Mouse (Mus musculus) left cerebral cortex, adult 11 months (tissue): ENCODE results near the gene Atf7ip.

Experiments used
- DNase-seq: peaks from one replicate; pipeline ENCODE4 v3.0.0; 2022; ENCODE audit warnings: low spot score

Gene Atf7ip

DNA sequence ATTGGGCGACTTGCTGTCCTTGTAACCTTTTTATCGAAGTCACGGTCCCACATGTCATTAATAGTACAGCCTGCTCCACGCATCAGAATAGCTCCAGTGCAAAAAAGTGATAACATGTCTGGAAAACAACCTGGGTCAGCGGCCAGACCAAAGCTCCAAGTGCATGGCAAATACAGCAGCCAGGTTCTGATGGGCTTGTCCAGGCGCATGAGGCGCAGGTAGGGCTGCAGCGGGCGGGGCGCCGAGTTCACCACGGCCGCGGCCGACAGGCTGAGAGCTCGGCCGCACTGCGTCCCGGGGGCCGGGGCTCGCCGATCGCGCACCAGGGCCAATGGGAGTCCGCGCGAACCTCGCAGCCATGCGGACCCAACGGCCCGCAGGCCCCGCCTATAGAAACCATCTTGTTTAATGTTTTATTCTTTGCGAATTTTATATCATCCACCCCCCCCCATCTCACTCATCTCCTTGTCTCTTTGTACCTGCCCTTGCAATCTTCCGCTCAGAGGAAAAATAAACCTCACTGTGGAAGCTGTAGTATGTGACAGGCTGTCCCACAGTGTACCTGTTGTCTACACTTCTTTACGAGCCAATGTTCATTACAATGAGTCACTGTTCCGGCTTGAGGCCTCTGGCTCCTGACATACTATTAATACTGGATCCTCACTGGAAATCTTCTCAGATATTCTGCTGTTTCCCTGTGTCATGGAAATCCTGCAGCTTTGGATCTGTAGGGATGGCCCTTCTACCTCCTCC, 19.0 kb upstream of the Atf7ip start:
- no peak for DNase-seq

DNA sequence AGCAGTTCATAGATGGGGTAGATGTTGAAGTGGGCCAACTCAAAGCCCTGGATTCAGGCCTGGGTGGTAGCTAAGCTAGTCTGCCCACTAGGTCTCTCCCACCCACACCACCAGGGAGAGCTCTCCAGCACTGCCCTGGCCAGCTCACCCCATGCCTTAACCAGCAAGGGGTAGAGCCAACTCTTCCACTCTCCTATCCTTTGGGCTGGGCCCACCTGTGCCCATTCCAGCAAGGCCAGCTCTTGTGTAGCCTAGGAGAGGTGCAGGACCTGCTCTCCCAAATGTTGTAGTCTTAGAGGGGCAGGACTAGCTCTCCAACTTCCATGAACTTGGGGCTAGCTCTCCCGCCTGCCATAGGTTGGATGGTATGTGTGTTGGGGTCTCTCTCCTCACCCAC, 18.4 kb upstream of the Atf7ip start:
- no peak for DNase-seq

DNA sequence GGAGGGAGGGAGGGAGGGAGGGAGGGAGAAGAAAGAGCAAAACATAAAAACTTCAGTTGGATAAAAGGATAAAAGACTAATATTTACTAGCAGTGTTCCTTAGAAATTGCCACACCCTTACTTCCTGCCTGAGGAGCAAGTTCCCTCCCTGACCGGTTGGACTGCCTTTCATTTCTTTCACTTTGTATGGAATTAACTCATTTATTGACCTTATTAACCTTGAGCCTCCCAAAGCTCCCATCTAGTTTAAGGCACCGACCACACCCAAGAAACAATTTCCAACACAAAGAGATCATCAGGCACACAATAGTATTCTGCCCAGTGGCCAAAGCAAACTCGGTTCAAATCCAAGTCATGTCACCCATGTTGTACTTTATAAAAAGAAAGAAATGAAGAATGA, 16.1 kb upstream of the Atf7ip start:
- DNase-seq = no peak

DNA sequence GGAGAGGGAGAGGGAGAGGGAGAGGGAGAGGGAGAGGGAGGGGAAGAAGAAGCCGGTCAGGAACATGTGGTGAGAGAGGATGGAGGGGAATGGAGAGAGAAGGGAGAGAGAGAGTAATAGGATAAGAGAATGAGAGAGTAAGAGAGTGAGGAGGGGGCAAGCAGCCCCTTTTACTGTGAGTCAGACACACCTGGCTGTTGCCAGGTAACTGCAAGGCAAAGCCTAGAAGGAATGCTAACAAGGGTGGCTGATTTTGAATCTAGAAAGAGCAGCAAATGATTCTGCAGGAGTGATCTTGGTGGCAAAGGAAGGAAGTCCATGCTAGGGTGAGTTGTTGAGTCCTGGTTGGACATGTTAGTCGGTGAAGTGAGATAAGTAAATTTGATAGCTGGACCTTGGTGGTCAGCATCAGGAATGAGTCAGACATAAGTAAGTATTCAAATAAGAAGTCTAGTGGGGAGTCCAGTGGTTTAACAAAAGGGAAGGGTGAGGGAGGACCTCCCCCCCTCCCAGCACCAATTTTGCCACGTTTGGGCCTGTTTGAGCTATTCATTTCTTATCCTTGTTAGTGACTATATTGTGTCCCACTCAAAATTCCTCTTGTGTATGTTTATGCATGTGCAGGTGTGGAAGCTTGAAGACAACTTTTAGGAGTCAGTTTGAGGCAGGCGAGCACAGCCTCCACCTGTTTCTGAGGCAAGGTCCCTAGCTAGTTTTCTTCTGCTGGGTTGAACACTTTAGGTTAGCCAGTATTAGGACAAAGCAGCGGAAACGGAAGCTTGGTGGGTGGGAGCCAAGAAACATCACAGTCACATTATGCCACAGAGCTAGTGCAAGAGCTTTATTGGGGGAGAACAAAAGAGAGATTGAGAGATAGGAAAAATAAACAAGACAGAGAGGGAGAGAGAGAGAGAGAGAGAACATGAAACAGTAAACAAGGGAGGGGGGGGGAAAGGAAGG, 15.2 kb upstream of the Atf7ip start:
- DNase-seq = no peak

DNA sequence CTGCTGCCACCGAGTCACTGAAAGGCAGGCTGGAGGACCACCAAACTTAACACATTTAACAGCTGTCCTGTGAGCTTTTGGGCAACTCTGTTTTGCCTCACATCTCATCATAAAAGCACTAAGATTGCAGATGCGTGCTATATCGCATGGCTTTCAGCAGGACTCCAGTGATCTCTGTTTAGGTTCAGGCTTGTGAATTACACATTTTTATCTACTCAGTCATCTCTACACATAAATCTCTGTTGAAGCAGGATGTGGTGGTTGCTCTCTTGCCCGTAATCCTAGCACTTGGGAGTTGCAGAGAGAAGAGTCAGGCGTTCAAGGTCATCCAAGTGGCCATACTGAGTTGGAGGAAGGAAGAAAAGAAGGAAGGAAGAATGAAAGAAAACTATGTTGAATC, 14.3 kb upstream of the Atf7ip start:
- no peak for DNase-seq

DNA sequence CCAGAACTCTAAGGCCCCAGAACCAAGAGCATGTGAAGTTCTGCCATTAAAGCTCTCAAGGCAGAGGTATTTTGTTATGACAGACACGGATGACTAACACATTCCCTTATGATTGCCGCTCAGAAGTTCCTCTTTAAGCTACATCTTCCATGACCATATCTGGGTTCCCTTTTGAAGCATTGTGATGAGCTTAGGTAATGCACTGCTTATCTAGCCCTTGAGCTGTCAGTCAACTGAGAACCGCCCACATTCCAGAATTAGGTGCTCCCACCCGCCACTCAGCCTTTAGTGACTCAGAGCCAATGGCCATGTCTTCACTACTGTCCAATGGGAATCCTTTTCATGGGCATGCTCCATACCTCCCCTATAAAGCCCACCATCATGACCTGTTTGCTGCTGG, 13.7 kb upstream of the Atf7ip start:
- DNase-seq = no peak

DNA sequence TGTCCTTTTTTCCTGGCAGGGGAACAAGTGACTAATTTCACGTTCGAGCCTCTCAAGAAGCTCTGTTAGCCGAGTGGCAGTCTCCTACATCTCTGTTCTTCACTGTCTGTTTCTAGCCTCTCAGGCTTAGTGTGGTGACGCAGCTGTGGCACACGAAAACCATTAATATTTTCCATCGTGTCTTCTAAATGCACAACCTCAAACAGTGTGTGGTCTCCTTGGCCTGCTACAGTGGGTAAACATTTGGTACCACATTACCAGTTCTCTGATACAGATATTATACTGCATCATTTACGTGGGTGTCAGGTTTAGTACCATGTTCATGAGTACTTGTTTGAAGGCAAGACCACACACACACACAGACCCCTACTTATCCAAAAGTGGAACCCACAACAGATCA, 12.5 kb upstream of the Atf7ip start:
- no peak for DNase-seq

DNA sequence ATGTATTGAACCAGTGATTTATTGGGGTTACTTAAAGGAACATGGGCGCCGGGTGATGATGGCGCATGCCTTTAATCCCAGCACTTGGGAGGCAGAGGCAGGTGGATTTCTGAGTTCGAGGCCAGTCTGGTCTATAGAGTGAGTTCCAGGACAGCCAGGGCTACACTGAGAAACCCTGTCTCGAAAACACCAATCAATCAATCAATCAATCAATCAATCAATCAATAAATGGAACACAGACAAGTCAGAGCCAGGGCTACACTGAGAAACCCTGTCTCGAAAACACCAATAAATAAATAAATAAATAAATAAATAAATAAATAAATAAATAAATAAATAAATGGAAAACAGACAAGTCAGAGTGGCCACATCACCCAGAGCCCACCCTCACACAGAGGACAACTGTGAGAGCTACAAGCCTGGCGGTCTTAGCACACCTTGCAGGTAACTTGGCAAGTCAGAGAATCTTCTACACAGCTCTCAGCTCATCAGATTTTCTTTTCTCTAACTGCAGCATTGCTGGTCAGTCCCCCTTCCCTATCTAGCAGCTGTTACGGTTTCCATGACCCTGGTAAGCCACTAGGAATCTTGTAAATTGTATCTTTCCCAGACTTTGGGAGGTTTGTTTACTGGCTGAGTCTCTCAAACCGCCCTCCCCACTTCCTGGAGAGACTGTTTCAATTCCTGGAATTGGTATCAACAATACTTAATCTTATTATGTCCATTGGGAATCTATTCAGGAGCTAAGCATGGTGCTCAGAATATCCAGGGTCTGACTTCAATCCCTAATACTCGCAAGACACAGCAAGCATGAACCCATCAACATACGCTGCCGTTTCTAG, 11.8 kb upstream of the Atf7ip start:
- no peak for DNase-seq

DNA sequence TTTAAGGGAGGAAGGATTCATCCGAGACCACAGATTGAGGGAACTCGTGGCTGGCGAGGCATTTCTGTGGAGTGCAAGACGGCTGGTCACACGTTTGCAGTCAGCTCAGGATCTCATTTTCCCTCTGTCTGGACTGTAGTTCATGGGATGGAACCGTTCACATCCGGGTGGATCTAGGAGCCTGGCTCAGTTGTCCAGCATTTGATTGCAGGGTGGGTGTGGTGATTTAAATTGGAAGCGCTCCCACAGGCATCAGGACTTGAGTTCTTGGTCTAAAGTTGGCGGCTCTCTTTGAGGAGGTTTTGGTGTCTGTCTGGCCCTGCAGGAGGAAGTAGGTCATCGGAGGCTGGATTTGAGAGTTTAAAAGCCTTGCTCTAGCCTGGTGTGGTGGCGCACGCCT, 10.9 kb upstream of the Atf7ip start:
- no peak for DNase-seq

DNA sequence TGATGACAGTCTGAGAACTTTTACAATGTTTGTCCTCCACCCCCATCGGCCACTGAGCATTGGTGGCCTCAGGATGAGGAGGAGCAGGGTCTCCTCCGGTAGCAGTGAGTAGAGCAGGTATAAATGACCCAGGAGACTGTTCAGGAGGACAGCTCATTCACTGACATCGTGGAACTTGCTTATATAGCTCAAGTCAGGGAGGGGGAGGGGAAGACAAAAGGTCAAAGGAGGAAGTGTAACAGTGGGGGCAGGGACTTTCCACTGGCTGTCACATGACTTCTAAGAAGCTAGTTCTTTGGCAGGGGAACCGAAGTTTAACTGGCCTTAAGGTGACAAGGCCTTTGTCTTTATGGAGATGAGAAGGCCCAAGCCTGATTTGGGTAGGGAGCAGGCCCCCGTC, 8.2 kb upstream of the Atf7ip start:
- DNase-seq = no peak

DNA sequence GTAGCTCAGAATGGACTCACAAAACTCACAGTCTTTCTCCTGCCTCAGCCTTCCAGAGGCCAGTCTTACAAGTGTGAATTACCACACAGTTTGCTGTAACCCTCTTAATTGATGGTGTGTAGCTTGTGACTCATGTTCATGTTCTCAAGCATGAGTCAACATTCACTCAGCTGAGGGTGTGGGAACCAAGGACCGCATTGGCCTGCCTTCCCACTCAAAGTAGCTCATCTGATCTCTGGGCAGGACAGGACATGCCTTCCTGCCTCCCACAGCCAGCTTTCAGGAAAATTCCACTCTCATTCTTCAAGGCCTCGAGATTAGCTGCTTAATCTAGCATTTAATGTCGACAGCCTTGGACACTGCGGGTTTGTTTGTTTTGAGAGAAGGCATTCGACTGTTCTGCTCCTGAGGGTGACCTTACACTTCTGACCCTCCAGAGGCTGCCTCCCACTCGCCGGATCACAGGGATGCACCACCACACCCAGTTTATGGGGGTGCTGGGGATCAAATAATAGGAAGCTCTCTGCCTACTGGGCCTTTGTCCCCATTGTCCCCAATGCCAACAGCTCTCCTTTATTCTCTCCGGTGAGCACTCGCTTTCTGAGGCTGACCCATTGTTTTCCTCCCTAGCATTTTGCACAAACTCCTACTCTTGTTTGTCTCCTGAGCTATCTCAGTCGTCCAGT, 6.5 kb upstream of the Atf7ip start:
- DNase-seq = no peak

DNA sequence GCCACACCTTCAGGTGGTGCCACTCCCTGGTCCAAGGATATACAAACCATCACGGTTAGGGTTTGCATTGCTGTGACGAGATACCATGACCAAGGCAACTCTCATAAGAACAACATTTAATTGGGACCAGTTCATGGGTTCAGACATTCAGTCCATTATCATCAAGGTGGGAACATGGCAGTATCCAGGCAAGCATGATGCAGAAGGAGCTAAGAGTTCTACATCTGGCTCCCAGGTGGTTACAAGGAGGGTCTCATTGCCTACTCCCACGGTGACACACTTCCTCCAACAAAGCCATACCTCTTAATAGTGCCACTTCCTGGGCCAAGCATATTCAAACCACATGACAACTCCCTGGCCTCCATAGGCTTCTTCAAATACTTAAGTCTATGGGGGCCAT, 2.7 kb downstream of the Atf7ip start:
- no peak for DNase-seq

DNA sequence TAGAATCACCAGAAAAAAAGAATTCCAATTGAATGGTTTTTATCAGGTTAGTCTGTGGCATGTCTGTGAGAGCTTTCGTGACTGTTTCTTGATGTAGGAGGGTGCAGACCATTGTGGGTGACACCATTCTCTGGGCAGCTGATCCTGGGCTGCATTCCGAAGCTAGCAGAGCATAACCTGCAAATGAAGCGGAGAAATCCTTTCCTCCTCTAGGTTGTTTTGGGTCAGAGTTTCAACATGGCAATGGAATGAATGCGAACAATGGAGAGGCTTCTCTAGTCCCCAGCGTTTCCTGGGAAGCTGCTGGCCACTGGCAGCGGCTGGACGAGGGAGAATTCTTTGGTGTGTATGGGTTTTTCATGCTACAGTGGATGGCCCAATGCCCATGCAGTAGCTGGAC, 5.0 kb downstream of the Atf7ip start:
- DNase-seq = no peak

DNA sequence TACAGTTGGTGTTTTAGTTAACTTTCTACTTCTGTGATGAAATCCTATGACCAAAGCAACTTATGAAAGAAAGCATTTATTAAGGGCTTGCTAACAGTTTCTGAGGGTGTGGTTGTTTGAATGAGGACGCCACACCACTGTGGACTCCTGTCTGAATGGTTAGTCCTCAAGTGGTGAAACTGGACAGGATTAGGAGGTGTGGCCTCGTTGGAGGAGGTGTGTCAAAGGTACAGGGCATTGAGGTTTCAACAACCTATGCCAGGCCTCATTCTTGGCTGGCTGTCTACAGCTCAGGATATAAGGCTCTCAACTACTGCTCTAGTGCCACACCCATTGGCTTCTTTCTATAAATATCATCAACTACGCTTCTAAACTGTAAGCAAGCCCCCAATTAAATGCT, 6.4 kb downstream of the Atf7ip start:
- no peak for DNase-seq

DNA sequence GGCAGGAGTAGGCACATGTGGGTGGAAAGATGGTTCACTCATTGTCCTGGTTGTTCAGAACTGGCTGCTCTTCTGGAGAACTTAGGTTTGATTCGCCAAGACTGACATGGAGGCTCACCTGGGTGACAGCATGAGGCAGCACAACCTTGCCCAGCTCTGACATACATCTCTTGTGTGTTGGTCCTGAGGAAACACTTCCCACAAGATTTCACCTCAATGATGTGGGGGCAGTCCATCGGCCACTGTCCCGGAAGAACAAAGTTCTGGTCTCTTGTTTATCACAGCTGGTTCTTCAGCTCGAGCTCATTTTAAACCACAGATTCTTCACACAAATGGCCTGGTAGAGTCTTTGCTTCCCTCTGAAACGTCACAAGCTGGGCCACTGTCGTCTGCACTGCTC, 10.7 kb downstream of the Atf7ip start:
- DNase-seq = no peak

DNA sequence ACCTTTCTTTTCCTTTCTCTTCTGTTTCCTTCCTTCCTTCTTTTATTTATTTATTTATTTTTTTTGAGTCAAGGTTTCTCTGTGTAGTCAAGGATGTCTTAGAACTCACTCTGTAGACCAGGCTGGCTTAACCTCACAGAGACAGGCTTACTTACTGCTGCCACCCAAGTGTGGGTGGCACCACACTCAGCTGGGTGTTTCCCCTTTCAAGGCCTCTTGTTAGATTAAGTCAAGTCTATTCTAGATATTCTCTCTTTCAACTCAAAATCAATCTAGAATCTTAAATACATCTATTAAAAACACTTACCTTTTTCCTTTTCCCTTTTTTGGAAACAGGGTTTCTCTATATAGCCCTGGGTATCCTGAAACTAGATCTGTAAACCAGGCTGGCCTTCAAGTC, 11.3 kb downstream of the Atf7ip start:
- DNase-seq = no peak

DNA sequence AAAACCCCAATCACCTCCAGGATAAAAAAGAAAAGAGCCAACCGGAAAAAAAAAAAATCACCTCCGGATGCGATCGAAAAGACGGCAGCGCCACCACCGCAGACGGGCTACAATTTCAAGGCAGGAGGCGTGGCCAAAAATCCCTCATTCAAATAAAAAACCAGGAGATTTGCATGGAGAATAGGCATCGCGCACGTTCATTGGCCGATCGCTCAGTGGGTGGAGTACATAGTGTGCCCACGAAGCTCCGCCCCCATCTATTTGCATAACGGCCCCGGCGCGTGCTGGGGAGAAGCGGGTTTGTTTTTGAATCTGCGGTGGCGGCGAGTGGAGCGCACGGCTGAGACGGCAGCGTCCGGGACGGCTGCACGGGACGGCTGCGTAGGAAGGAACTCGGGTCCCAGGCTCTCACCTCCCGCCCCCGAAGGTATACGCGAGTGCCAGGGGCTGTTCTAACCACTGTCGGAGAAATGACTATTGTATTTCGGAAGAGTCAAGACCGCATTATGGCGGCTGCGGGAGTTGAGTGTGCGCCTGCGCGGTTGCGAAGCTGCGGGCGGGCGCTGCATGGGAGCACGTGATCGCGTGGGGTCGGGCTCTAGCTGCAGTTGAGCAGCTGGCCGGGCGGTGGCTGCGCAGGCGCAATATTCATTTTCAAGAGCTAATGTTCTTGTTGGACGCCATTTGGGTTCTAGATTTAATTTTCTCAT, 12.7 kb downstream of the Atf7ip start:
- peak; percentile 97 for DNase-seq

DNA sequence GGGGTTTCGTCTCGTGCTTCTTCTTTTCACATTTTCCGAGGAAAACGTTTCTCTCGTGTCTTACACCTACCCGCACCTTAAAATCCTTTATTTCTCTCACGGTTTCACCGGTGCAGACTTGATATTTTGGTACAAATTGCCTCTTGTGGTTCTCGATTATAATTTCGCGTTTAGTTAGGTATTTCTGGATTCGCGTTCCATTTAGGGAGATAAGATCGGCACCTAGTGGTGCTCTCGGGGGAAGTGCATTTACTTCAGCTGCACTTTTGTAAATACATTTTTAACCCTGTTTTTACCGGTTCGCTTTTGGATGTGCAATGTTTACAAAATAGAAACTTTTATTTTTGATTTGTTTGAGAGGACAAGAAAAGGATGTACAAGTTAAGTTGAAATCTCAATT, 13.3 kb downstream of the Atf7ip start:
- no peak for DNase-seq

DNA sequence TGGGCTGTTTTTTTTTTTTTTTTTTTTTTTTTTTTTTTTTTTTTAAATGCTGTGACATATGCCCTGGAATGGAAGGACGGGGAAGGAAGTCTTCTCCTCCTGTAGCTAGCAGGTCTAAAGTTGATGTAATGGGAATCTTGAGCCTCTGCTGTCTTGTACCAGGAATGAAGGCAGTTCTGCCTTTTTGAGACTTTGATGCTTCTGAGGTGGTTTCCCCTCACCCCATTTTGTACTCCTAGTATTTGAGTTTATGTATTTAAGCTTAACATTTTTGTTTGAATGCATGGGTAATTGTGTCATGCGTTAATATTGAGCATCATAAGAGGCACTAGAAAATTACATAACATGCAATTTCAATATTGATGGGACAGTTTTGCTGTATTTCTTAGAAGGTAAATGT, 14.4 kb downstream of the Atf7ip start:
- no peak for DNase-seq

DNA sequence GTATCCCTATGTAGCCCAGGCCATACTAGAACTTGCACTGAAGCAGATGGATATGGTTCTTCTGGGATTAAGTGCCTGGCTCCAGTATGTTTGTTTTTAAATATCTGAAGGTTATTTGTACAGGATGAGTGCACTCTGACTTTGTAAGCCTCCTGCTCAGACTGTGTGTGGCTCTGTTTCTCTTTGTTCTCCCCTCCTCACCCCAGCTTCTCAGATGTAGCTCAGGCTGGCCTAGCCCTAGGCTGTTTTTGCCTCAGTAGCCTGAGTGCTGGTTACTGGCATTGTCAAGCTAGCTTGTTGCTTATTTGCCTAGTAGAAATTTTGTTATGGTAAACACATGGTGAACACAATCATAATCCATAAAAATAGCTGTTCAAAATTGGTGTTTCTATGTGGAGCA, 15.7 kb downstream of the Atf7ip start:
- DNase-seq = no peak

DNA sequence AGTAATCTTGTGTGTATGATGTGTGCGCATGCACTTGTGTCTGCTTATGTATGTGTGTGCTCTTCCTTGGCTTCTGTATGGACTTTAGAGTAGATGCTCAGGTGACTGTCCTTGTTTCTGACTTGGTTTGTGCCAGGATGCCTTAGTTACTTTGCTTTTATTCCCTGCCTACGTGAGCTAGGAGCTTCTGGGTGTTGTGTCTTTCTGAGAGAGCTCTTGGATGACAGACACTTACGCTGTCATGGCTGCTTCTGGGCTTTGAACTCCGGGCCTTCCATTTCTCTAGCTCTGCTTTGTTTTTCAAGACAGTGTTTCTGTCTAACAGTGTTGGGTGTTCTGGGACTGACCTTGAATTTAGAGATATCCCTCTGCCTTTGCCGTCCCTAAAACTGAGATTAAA, 16.7 kb downstream of the Atf7ip start:
- DNase-seq = no peak
